Mouse (Mus musculus) limb, embryonic 13.5 days (tissue): ENCODE data around the gene Igf2bp2. TPM values are rescaled to one million over a fixed set of nuclear protein-coding genes. Genes with fewer than 3 reads are reported as not detected.
A peak's percentile ranks its signal among the peaks of the same experiment; 100 is the strongest.

Source experiments
- ATAC-seq: fragments of 200-750 bp; cut with Nextera tagmentation; 2 replicates; pipeline ENCODE4 v1.8.0; 2017; ENCODE audit warnings: low read depth, moderate number of reproducible peaks, moderate TSS enrichment; ENCODE audit not compliant: low FRiP score
- H3K27ac ChIP-seq: fragments of 300-500 bp; sonication (generic); 2 replicates; pipeline ENCODE4 v1.5.1; 2015; ENCODE audit warnings: inconsistent platforms, mild to moderate bottlenecking, moderate library complexity
- H3K27me3 ChIP-seq: fragments of 300-500 bp; sonication (generic); 2 replicates; pipeline ENCODE4 v1.6.1; 2015; ENCODE audit warnings: mild to moderate bottlenecking, inconsistent platforms
- H3K36me3 ChIP-seq: fragments of 300-500 bp; sonication (generic); 2 replicates; pipeline ENCODE4 v1.6.1; 2015; ENCODE audit warnings: inconsistent platforms, mild to moderate bottlenecking, moderate library complexity
- H3K4me1 ChIP-seq: fragments of 300-500 bp; sonication (generic); 2 replicates; pipeline ENCODE4 v1.6.1; 2015; ENCODE audit warnings: inconsistent platforms
- H3K4me2 ChIP-seq: fragments of 300-500 bp; sonication (generic); replicated peaks from 2 replicates; pipeline ENCODE4 v1.6.1; 2015; ENCODE audit warnings: inconsistent platforms, mild to moderate bottlenecking, moderate library complexity
- H3K4me3 ChIP-seq: fragments of 300-500 bp; sonication (generic); 2 replicates; pipeline ENCODE4 v1.5.1; 2015; ENCODE audit warnings: moderate library complexity, mild to moderate bottlenecking, inconsistent platforms
- H3K9ac ChIP-seq: fragments of 300-500 bp; sonication (generic); 2 replicates; pipeline ENCODE4 v1.6.1; 2015; ENCODE audit warnings: mild to moderate bottlenecking, inconsistent platforms
- H3K9me3 ChIP-seq: fragments of 300-500 bp; sonication (generic); 2 replicates; pipeline ENCODE4 v1.6.1; 2016; ENCODE audit warnings: inconsistent platforms
- WGBS: fragments of 180-500 bp; shearing (Covaris S2); methylation state at CpG from one replicate; pipeline ENCODE4 v1.1.7; 2015; 5-methylcytosine and 5-hydroxymethylcytosine counted together
- polyA plus RNA-seq: library from polyadenylated mRNA; unstranded; fragments of >200 nt; fragmentation: Nextera tagmentation; extraction: Ambion mirVana; gene quantifications from 2 replicates; pipeline ENCODE4 v1.2.1, GENCODE M21; 2015

The Igf2bp2 gene
- polyA plus RNA-seq, result 110 and 117 TPM in 2 replicates

- Histone ChIP-seq H3K36me3 (no peaks in the 10 kb centered on the region), H3K9ac (peak within 1 kb of the TSS; percentile 99), H3K4me2 (peak within 1 kb of the TSS; percentile 77), H3K27ac (peak within 1 kb of the TSS; percentile 93), H3K27me3 (no peaks in the 10 kb centered on the region), H3K4me3 (peak within 1 kb of the TSS; percentile 99), H3K9me3 (no peaks in the 10 kb centered on the region), H3K4me1 (peaks cover 28% of the 10 kb centered on the region)
- ATAC-seq, result peak; percentile 83
- WGBS, result under 1% methylated on average over 74 of the region's 131 CpGs
These were observed at the start of gene Igf2bp2 for GRCm38 (mm10) chr16:22162512-22163455. Gene Igf2bp2, minus strand, starts transcription at chr16:22163299.

- H3K27ac ChIP-seq, result no peak overlapping the region
- H3K9ac ChIP-seq, result no peak overlapping the region
- H3K4me2 ChIP-seq, result no peak overlapping the region
- H3K4me3 ChIP-seq, result no peak overlapping the region
- 0 out of 2 replicates have a peak, but pooled peaks cover 4% of the 10 kb centered on the region for H3K9me3 ChIP-seq
- H3K4me1 ChIP-seq, result no peaks in the 10 kb centered on the region
- no peak for ATAC-seq
- WGBS, result 93% methylated on average over 1 of the region's 1 CpGs
- no peaks in the 10 kb centered on the region for H3K36me3 ChIP-seq
- no peaks in the 10 kb centered on the region for H3K27me3 ChIP-seq
These were observed 40.4 kb upstream of the Igf2bp2 start for GRCm38 (mm10) chr16:22203501-22203900.

GRCm38 (mm10) chr16:22201858-22202257 is 38.8 kb upstream of the Igf2bp2 start:
- Histone ChIP-seq H3K4me3 (no peak overlapping the region), H3K4me2 (no peak overlapping the region), H3K36me3 (no peaks in the 10 kb centered on the region), H3K27me3 (no peaks in the 10 kb centered on the region), H3K9me3 (0 out of 2 replicates have a peak, but pooled peaks cover 4% of the 10 kb centered on the region), H3K4me1 (no peaks in the 10 kb centered on the region), H3K27ac (no peak overlapping the region), H3K9ac (no peak overlapping the region)
- WGBS, result 74% methylated on average over 3 of the region's 3 CpGs
- no peak for ATAC-seq

- Histone ChIP-seq H3K4me2 (no peak overlapping the region), H3K27ac (no peak overlapping the region), H3K4me1 (no peaks in the 10 kb centered on the region), H3K36me3 (no peaks in the 10 kb centered on the region), H3K9ac (no peak overlapping the region), H3K9me3 (no peaks in the 10 kb centered on the region), H3K27me3 (no peaks in the 10 kb centered on the region), H3K4me3 (no peak overlapping the region)
- no peak for ATAC-seq
- 72% methylated on average over 1 of the region's 1 CpGs for WGBS
These were observed 37.4 kb upstream of the Igf2bp2 start for GRCm38 (mm10) chr16:22200476-22200875.

- 70% methylated on average over 12 of the region's 12 CpGs for WGBS
- H3K9me3 ChIP-seq, result no peaks in the 10 kb centered on the region
- H3K27me3 ChIP-seq, result no peaks in the 10 kb centered on the region
- no peaks in the 10 kb centered on the region for H3K36me3 ChIP-seq
- no peak overlapping the region for H3K4me2 ChIP-seq
- H3K4me3 ChIP-seq, result no peak overlapping the region
- H3K4me1 ChIP-seq, result no peaks in the 10 kb centered on the region
- no peak overlapping the region for H3K9ac ChIP-seq
- no peak overlapping the region for H3K27ac ChIP-seq
- no peak for ATAC-seq
These were observed 24.3 kb upstream of the Igf2bp2 start for GRCm38 (mm10) chr16:22187366-22187765.

GRCm38 (mm10) chr16:22185411-22185810 is 22.3 kb upstream of the Igf2bp2 start:
- H3K4me2 ChIP-seq, result no peak overlapping the region
- no peak overlapping the region for H3K27ac ChIP-seq
- H3K4me3 ChIP-seq, result no peak overlapping the region
- no peaks in the 10 kb centered on the region for H3K27me3 ChIP-seq
- whole genome bisulfite sequencing, result 74% methylated on average over 3 of the region's 3 CpGs
- ATAC-seq, result no peak
- no peaks in the 10 kb centered on the region for H3K4me1 ChIP-seq
- H3K9ac ChIP-seq, result no peak overlapping the region
- no peaks in the 10 kb centered on the region for H3K36me3 ChIP-seq
- no peaks in the 10 kb centered on the region for H3K9me3 ChIP-seq

GRCm38 (mm10) chr16:22184113-22184512 is 21.0 kb upstream of the Igf2bp2 start:
- Histone ChIP-seq H3K9ac (no peak overlapping the region), H3K27me3 (no peaks in the 10 kb centered on the region), H3K4me1 (no peaks in the 10 kb centered on the region), H3K36me3 (no peaks in the 10 kb centered on the region), H3K27ac (no peak overlapping the region), H3K4me3 (no peak overlapping the region), H3K9me3 (no peaks in the 10 kb centered on the region), H3K4me2 (no peak overlapping the region)
- 91% methylated on average over 5 of the region's 5 CpGs for WGBS
- no peak for ATAC-seq

GRCm38 (mm10) chr16:22182286-22182685 is 19.2 kb upstream of the Igf2bp2 start:
- Histone ChIP-seq H3K27me3 (no peaks in the 10 kb centered on the region), H3K4me1 (no peaks in the 10 kb centered on the region), H3K4me3 (no peak overlapping the region), H3K4me2 (no peak overlapping the region), H3K9me3 (no peaks in the 10 kb centered on the region), H3K27ac (no peak overlapping the region), H3K9ac (no peak overlapping the region), H3K36me3 (no peaks in the 10 kb centered on the region)
- no peak for ATAC-seq
- WGBS, result 82% methylated on average over 4 of the region's 4 CpGs

GRCm38 (mm10) chr16:22178793-22179192 is 15.7 kb upstream of the Igf2bp2 start:
- Histone ChIP-seq H3K36me3 (no peaks in the 10 kb centered on the region), H3K9ac (no peak overlapping the region), H3K27me3 (no peaks in the 10 kb centered on the region), H3K27ac (no peak overlapping the region), H3K4me2 (no peak overlapping the region), H3K4me3 (no peak overlapping the region), H3K4me1 (no peaks in the 10 kb centered on the region), H3K9me3 (peaks cover 4% of the 10 kb centered on the region; the same call in 1 of the 2 replicates)
- ATAC-seq, result no peak
- 79% methylated on average over 3 of the region's 3 CpGs for whole genome bisulfite sequencing

DNA sequence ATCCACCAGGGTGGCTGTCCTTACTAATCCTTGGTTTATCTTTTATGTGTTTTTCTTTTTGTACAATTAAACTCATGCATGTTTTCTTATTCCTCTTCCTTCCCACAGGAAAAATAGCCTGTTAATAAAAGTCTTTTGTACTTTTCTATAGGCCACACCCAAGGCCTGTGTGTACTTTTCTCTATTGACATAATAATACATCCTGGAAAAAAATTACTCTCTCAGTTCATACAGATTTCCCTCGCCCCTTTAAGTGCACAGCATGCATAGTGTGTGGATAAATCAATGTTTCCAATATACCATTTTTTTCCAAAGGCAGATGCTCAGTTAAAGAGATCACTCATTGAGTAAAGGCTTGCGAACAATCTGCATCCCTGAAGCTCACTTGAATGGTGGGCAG is 14.9 kb upstream of the Igf2bp2 start:
- WGBS, result 82% methylated on average over 2 of the region's 2 CpGs
- H3K36me3 ChIP-seq, result no peaks in the 10 kb centered on the region
- no peak for ATAC-seq
- no peak overlapping the region for H3K27ac ChIP-seq
- H3K9ac ChIP-seq, result no peak overlapping the region
- H3K4me3 ChIP-seq, result no peak overlapping the region
- H3K4me2 ChIP-seq, result no peak overlapping the region
- no peaks in the 10 kb centered on the region for H3K4me1 ChIP-seq
- no peaks in the 10 kb centered on the region for H3K27me3 ChIP-seq
- H3K9me3 ChIP-seq, result peaks cover 4% of the 10 kb centered on the region; the same call in 1 of the 2 replicates

DNA sequence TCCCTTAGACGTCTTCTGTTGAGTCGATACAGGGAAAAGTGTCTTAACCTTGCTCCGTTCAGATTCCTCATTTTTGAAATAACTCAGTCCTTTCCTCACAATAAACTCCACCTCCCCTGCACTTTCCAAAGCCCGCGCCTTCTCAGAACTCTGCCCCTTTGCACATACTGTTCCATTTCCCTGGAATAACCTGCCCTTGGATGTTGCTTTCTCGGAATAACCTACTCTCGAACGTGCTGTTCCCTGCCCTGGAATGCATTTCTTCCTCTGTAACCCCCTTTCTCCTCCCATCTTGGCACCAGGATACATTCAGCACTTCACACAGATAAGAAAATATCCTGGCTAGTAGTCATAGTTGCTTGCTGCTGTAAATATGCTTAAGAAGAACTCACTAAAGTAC is 5.6 kb upstream of the Igf2bp2 start:
- Histone ChIP-seq H3K4me1 (peaks cover 10% of the 10 kb centered on the region), H3K36me3 (no peaks in the 10 kb centered on the region), H3K9me3 (no peaks in the 10 kb centered on the region), H3K27ac (no peak overlapping the region), H3K9ac (no peak overlapping the region), H3K27me3 (no peaks in the 10 kb centered on the region), H3K4me2 (no peak overlapping the region), H3K4me3 (no peak overlapping the region)
- 95% methylated on average over 8 of the region's 8 CpGs for WGBS
- ATAC-seq, result no peak

- H3K27me3 ChIP-seq, result no peaks in the 10 kb centered on the region
- no peaks in the 10 kb centered on the region for H3K36me3 ChIP-seq
- no peaks in the 10 kb centered on the region for H3K9me3 ChIP-seq
- H3K4me1 ChIP-seq, result peaks cover 12% of the 10 kb centered on the region
- no peak overlapping the region for H3K4me3 ChIP-seq
- no peak overlapping the region for H3K4me2 ChIP-seq
- H3K9ac ChIP-seq, result no peak overlapping the region
- ATAC-seq, result no peak
- H3K27ac ChIP-seq, result no peak overlapping the region
- 87% methylated on average over 5 of the region's 5 CpGs for WGBS
These were observed 2.5 kb upstream of the Igf2bp2 start for GRCm38 (mm10) chr16:22165556-22165955.
